Comparison of ENCODE assay signal across 8 mouse cellular contexts in genomic region chr5:45855526-45856302, GRCm38 (mm10). TPM values are rescaled to one million over a fixed set of nuclear protein-coding genes. Genes with fewer than 3 reads are reported as not detected.
DNase-seq lines count a peak whose midpoint lies in the region; ATAC-seq and TF ChIP-seq lines count a peak whose summit lies in the region.

No protein-coding gene starts in this region.

- peak; percentile 5 for ATAC-seq in hindbrain, postnatal 0 days
- ATAC-seq in megakaryocyte-erythroid progenitor cell, adult 5-6 weeks (replicated peaks; ENCODE audit: low FRiP score, low TSS enrichment, poor library complexity, severe bottlenecking): peak; percentile 15

- H3K4me2 ChIP-seq in hindbrain, postnatal 0 days (ENCODE audit: low read depth, low read length): peak overlapping the region; percentile 78

- H3K4me3 ChIP-seq in testis, adult 2 months (ENCODE audit: control insufficient read depth, low read depth, low read length): peak overlapping the region; percentile 99
- H3K4me3 ChIP-seq in gastrocnemius, adult 2 months: peak overlapping the region; percentile 97
- H3K4me3 ChIP-seq in hindbrain, postnatal 0 days (ENCODE audit: low read length): peak overlapping the region; percentile 95

- no peaks in the 10 kb centered on the region for H3K27me3 ChIP-seq in testis, adult 2 months (ENCODE audit: control insufficient read depth, insufficient read depth, low read length)
- H3K27me3 ChIP-seq in hindbrain, postnatal 0 days (ENCODE audit: insufficient read depth, low read length): no peaks in the 10 kb centered on the region
- H3K27me3 ChIP-seq in splenic B cell, adult 2 months (ENCODE audit: control insufficient read depth, insufficient read depth, low read length, poor library complexity, severe bottlenecking): no peaks in the 10 kb centered on the region

- no peak for TF ChIP-seq CTCF in testis, adult 2 months (IDR thresholded peaks at IDR 0.05; ENCODE audit: control insufficient read depth, insufficient read depth, insufficient replicate concordance, low read depth, low read length)
- TF ChIP-seq CTCF in gastrocnemius, adult 2 months (IDR thresholded peaks at IDR 0.05): peak; percentile 47
- TF ChIP-seq CTCF in hindbrain, postnatal 0 days (IDR thresholded peaks at IDR 0.05; ENCODE audit: low read depth): peak; percentile 63

- no peak for TF ChIP-seq POLR2A in testis, adult 2 months (IDR thresholded peaks at IDR 0.05; ENCODE audit: control insufficient read depth, low read depth, low read length)

- no peak for DNase-seq in testis, postnatal 14 days (ENCODE audit: low spot score)
- DNase-seq in cerebellum, adult 9-11 months: peak; percentile 5
- peak; percentile 40 for DNase-seq in gastrocnemius, adult 2 months
- peak; percentile 78 for DNase-seq in hindbrain, postnatal 0 days (ENCODE audit: low spot score)
- DNase-seq in left cerebral cortex, postnatal 4 days: peak; percentile 57
- DNase-seq in splenic B cell, adult 2 months (ENCODE audit: low read depth, low spot score): peak; percentile 48

- H3K4me1 ChIP-seq in testis, adult 2 months (ENCODE audit: control insufficient read depth, insufficient read depth, low read length): peaks cover 3% of the 10 kb centered on the region; the same call in 1 of the 2 replicates
- no peaks in the 10 kb centered on the region; the same call in 1 of the 2 replicates for H3K4me1 ChIP-seq in hindbrain, postnatal 0 days (ENCODE audit: insufficient read depth, low read length)

- H3K36me3 ChIP-seq in testis, adult 2 months (ENCODE audit: control insufficient read depth, insufficient read depth, low read length): no peaks in the 10 kb centered on the region
- no peaks in the 10 kb centered on the region for H3K36me3 ChIP-seq in hindbrain, postnatal 0 days (ENCODE audit: insufficient read depth, low read length)
- no peaks in the 10 kb centered on the region for H3K36me3 ChIP-seq in splenic B cell, adult 2 months (ENCODE audit: control insufficient read depth, insufficient read depth, low read length, poor library complexity, severe bottlenecking)

- peak overlapping the region; percentile 82 for H3K27ac ChIP-seq in testis, adult 2 months (ENCODE audit: control insufficient read depth, insufficient read depth, low read depth, low read length)
- peak overlapping the region; percentile 97 for H3K27ac ChIP-seq in gastrocnemius, adult 2 months
- peak overlapping the region; percentile 98 for H3K27ac ChIP-seq in hindbrain, postnatal 0 days

- WGBS in hindbrain, postnatal 0 days: 16% methylated on average over 21 of the region's 21 CpGs

- peak overlapping the region; percentile 91 for H3K9ac ChIP-seq in hindbrain, postnatal 0 days (replicated peaks; ENCODE audit: low read length)

- no peaks in the 10 kb centered on the region for H3K9me3 ChIP-seq in hindbrain, postnatal 0 days (ENCODE audit: low read length)

- intact Hi-C loops in gastrocnemius, adult 2 months (cut with DNase I): loop anchor here (5.0 to 10.0 kb wide), 3 partner anchors 93 to 363 kb away; partner anchors contain the start of gene Lap3
- intact Hi-C loops in left cerebral cortex, postnatal 4 days (cut with DNase I): loop anchor here (5.0 kb wide), 1 partner anchor 492 kb away; no protein-coding TSS in a partner anchor

RNA-seq across cellular contexts. Expression of gene Lcorl, which starts 1.7 kb away (rescaled TPM):
- polyA plus RNA-seq in testis, adult 2 months (2012; rRNA removed): 4.7 TPM in 2 replicates
- 1 to 10 TPM; 5.4 to 6.3 TPM for total RNA-seq in gastrocnemius, adult 2 months (2021)
- total RNA-seq in hindbrain, postnatal 0 days (2014; rRNA removed): 34.2 and 37.8 TPM in 2 replicates
- polyA plus RNA-seq in hindbrain, postnatal 0 days (2015; fragmentation: Nextera tagmentation; extraction: Ambion mirVana): 44.5 and 45.0 TPM in 2 replicates
- total RNA-seq in left cerebral cortex, postnatal 4 days (2021): 10 to 100 TPM; 69.9 to 73.1 TPM
- 17.4 and 28.8 TPM in 2 replicates for total RNA-seq in megakaryocyte-erythroid progenitor cell, adult 5-6 weeks (2014; fragmentation: Nextera tagmentation)
- 21.3 and 26.9 TPM in 2 replicates for total RNA-seq in megakaryocyte-erythroid progenitor cell, adult 5-6 weeks (2017)
